Comparison of ENCODE assay signal across 8 mouse cellular contexts in the genomic region with DNA sequence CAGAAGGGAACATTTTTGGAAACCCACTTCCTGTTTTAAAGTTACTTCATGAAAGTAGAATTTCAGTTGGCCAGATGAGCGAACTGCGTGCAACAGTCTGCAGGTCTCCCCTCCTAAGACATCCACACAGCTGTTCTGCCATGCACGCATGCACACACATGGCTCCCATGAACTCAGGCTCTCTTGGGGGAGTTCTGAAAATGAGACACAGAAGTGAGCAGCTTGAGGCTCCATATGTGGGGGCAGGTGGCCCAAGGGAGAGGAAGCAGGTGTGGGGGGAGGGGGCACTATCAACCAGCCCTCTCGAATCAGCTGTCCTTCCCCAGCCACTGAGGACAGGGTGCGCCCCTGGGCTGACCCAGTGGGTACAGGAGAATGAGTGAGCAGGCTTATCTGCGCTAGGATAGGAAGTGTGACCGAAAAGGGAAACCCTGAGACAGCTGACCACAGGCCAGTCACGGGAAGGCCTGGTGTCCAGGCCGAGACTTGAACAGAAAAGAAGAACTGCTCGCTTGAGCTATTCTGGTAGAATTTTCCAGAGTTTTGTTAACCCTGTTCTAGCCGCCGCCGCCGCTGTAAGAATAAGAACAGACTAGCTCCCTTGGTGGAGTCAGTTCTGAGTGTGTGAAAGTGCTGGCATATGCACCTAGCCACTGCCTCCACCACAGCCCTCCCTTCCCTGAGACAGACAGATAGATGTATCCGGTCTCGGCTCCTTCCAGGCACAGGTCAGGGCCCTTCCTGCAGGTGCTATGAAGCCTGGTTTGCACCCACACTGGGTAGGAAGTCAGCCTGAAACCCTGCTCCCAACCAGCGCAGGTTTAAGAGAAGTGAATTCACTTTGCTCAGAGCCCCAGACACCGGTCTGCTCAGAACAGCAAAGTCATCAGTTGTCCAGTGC. TPM values are rescaled to one million over a fixed set of nuclear protein-coding genes. Genes with fewer than 3 reads are reported as not detected.
DNase-seq lines count a peak whose midpoint lies in the region; ATAC-seq and TF ChIP-seq lines count a peak whose summit lies in the region.

No protein-coding gene starts in this region.

- no peak for TF ChIP-seq CTCF in layer of hippocampus, adult 2 months (conservative IDR thresholded peaks at IDR 0.05)

- no peak overlapping the region for H3K4me3 ChIP-seq in layer of hippocampus, adult 2 months
- H3K4me3 ChIP-seq in megakaryocyte, embryonic 14.5 days (replicated peaks): peak overlapping the region; percentile 90
- no peak overlapping the region for H3K4me3 ChIP-seq in forebrain, embryonic 12.5 days (replicated peaks)

- H3K9me3 ChIP-seq in megakaryocyte, embryonic 14.5 days: no peaks in the 10 kb centered on the region
- H3K9me3 ChIP-seq in forebrain, embryonic 12.5 days: no peaks in the 10 kb centered on the region

- peak overlapping the region; percentile 28; the same call in 1 of the 2 replicates for H3K27ac ChIP-seq in layer of hippocampus, adult 2 months
- no peak overlapping the region for H3K27ac ChIP-seq in forebrain, embryonic 12.5 days

- ATAC-seq in inflammation-experienced regulatory T-cells, adult 6 months: peak; percentile 90
- ATAC-seq in forebrain, embryonic 12.5 days (ENCODE audit: low FRiP score): no peak

- H3K4me1 ChIP-seq in megakaryocyte, embryonic 14.5 days: peaks cover 89% of the 10 kb centered on the region
- peaks cover 8% of the 10 kb centered on the region for H3K4me1 ChIP-seq in forebrain, embryonic 12.5 days

- no peak overlapping the region for H3K4me2 ChIP-seq in forebrain, embryonic 12.5 days

- DNase-seq in layer of hippocampus, adult 2 months (ENCODE audit: low spot score in 2 of 2): no peak
- no peak for DNase-seq in layer of hippocampus, postnatal 10 days (ENCODE audit: low spot score in 2 of 2)
- peak; percentile 50 for DNase-seq in c-Kit-positive CD71-negative TER-119-negative erythroid progenitor cells, embryonic 14.5 days (ENCODE audit: low read depth)
- DNase-seq in thymus, postnatal 36 days: peak; percentile 80 to 90
- no peak for DNase-seq in urinary bladder, postnatal 25 days (ENCODE audit: low spot score)

- H3K27me3 ChIP-seq in megakaryocyte, embryonic 14.5 days (replicated peaks): no peaks in the 10 kb centered on the region
- no peaks in the 10 kb centered on the region for H3K27me3 ChIP-seq in forebrain, embryonic 12.5 days

- no peak overlapping the region for H3K9ac ChIP-seq in forebrain, embryonic 12.5 days

- WGBS in forebrain, embryonic 12.5 days: 87% methylated on average over 18 of the region's 18 CpGs

- peaks cover 81% of the 10 kb centered on the region for H3K36me3 ChIP-seq in megakaryocyte, embryonic 14.5 days (replicated peaks; ENCODE audit: low read length)
- H3K36me3 ChIP-seq in forebrain, embryonic 12.5 days (replicated peaks): no peaks in the 10 kb centered on the region

RNA-seq across cellular contexts. Expression of a gene that starts 26.2 kb away (rescaled TPM):
- total RNA-seq in layer of hippocampus, adult 2 months (2021): 10 to 100 TPM; 43.4 to 44.1 TPM
- 10 to 100 TPM; 48.8 to 50.5 TPM for total RNA-seq in layer of hippocampus, postnatal 10 days (2021)
- polyA plus RNA-seq in inflammation-experienced regulatory T-cells, adult 6 months (2017; shearing (Covaris generic)): 100 to 1,000 TPM in 2 of 3 experiments, 10 to 100 TPM in 1; 53.2 to 448 (median 275) TPM
- 650 and 1,157 TPM in 2 replicates for polyA plus RNA-seq in megakaryocyte, embryonic 14.5 days (2012; ENCODE audit: insufficient read depth, low replicate concordance)
- polyA plus RNA-seq in forebrain, embryonic 12.5 days (2016; fragmentation: Nextera tagmentation; extraction: Ambion mirVana): 7.4 and 8.0 TPM in 2 replicates

Comparison
In these comparisons a context has a peak if more than half of its experiments do, and no peak if none do; other contexts are left out.
1. DNase-seq: peak in c-Kit-positive CD71-negative TER-119-negative erythroid progenitor cells, embryonic 14.5 days (single experiment) and thymus, postnatal 36 days (2 of 2); none in layer of hippocampus, adult 2 months (0 of 2), layer of hippocampus, postnatal 10 days (0 of 2) and urinary bladder, postnatal 25 days (single experiment).